Mouse (Mus musculus) heart, embryonic 14.5 days (tissue): ENCODE measurements around the gene Efnb2. TPM values are rescaled to one million over a fixed set of nuclear protein-coding genes. Genes with fewer than 3 reads are reported as not detected.

ENCODE experiments used
- ATAC-seq: fragments of 200-750 bp; cut with Nextera tagmentation; 2 replicates; pipeline ENCODE4 v1.8.0; 2017; ENCODE audit warnings: low read depth, moderate TSS enrichment; ENCODE audit not compliant: insufficient number of reproducible peaks, insufficient read depth, low FRiP score
- H3K27ac ChIP-seq, 2 experiments: fragments of 200-500 bp in 1 of 2; fragments of 300-500 bp in 1 of 2; sonication (generic) in 1 of 2; replicated peaks in 1 of 2; 2 replicates each; pipeline ENCODE4 v1.5.1; 2012 to 2014; ENCODE audit warnings: low read depth in 2 of 2, low read length in 2 of 2, control low read depth in 1 of 2, mild to moderate bottlenecking in 1 of 2, mixed read lengths in 1 of 2; ENCODE audit not compliant: control insufficient read depth in 1 of 2, insufficient read depth in 1 of 2
- H3K27me3 ChIP-seq: fragments of 300-500 bp; sonication (generic); 2 replicates; pipeline ENCODE4 v1.6.1; 2014; ENCODE audit warnings: mild to moderate bottlenecking, low read length, control low read depth; ENCODE audit not compliant: control insufficient read depth, insufficient read depth
- H3K36me3 ChIP-seq: fragments of 300-500 bp; sonication (generic); 2 replicates; pipeline ENCODE4 v1.6.1; 2014; ENCODE audit warnings: mild to moderate bottlenecking, control low read depth, low read length, mixed read lengths; ENCODE audit not compliant: control insufficient read depth, insufficient read depth
- H3K4me1 ChIP-seq, 2 experiments: fragments of 200-500 bp in 1 of 2; fragments of 300-500 bp in 1 of 2; sonication (generic) in 1 of 2; 2 replicates each; pipeline ENCODE4 v1.6.1; 2012 to 2014; ENCODE audit warnings: low read length in 2 of 2, control low read depth in 1 of 2, mixed read lengths in 1 of 2; ENCODE audit not compliant: control insufficient read depth in 2 of 2, insufficient read depth in 2 of 2
- H3K4me2 ChIP-seq: fragments of 300-500 bp; sonication (generic); 2 replicates; pipeline ENCODE4 v1.6.1; 2014; ENCODE audit warnings: mild to moderate bottlenecking, low read length
- H3K4me3 ChIP-seq, 2 experiments: fragments of 200-500 bp in 1 of 2; fragments of 300-500 bp in 1 of 2; sonication (generic) in 1 of 2; 2 replicates each; pipeline ENCODE4 v1.5.1; 2012 to 2014; ENCODE audit warnings: low read length in 2 of 2, mild to moderate bottlenecking in 2 of 2, control low read depth in 1 of 2, low read depth in 1 of 2, moderate library complexity in 1 of 2; ENCODE audit not compliant: control insufficient read depth in 1 of 2, insufficient read depth in 1 of 2
- H3K9ac ChIP-seq: fragments of 300-500 bp; sonication (generic); 2 replicates; pipeline ENCODE4 v1.6.1; 2014; ENCODE audit warnings: mild to moderate bottlenecking, low read length
- H3K9me3 ChIP-seq: fragments of 300-500 bp; sonication (generic); 2 replicates; pipeline ENCODE4 v1.6.1; 2016; ENCODE audit warnings: low read length, control low read depth; ENCODE audit not compliant: control insufficient read depth
- WGBS: fragments of 180-500 bp; shearing (Covaris S2); extraction: QIAGEN DNeasy Blood & Tissue Kit; methylation state at CpG from one replicate; pipeline ENCODE4 v1.1.7; 2014; 5-methylcytosine and 5-hydroxymethylcytosine counted together
- microRNA-seq: library from miRNA; unstranded; fragments of <30 nt; microRNA quantifications from one replicate; pipeline ENCODE4, GENCODE M21; 2016
- polyA plus RNA-seq: library from polyadenylated mRNA; unstranded; fragments of >200 nt; fragmentation: Nextera tagmentation; extraction: Ambion mirVana; gene quantifications from 2 replicates; pipeline ENCODE4 v1.2.1, GENCODE M21; 2014

The Efnb2 gene
- polyA plus RNA-seq, 1 experiment from 2014 or later: 18.7 TPM

DNA sequence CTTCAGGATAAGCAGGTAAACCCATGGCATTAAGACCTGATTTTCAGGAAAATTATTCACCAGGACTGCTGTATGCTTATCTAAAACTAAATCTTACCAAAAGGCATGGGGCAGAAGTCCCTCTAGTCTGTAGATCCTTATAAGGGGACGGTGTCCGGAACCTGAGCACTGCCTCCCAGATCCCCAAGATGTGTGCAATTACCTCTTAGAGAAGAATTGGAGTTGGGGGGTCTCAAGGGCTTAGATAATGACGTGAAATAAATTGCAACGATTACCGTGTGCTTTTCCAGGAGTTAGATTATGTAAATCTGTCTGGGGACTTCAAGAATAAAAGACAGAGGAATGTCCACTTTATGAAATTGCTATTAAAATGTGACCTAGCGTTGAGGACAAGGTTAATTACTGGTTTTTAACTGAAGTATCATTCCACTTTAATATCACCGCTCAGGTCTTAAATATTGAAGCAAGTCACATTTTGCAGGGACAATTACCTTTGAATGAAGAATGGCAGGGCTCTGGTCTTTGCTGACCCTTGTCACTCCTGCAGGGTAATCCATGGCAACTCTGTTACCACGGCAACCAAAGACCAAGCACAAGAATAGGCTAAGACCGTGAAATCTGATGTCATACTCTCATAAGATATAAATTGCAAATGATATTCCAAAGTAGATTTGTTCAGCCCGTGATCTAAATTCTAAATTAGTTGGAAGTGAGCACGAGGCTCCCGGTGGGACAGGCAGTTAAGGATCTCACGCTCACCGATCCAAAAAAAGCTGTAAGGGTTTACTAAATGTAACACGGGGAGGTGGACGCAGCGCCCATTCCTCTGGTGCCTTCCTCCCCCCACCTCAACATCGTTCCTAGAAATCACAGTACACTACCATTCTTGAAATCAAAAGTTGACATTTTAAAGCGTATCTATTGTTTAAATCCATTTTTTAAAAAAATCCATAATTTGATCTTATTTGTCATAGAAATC lies 86.2 kb downstream of the Efnb2 start:
- ATAC-seq: no peak
- 86% methylated on average over 19 of the region's 19 CpGs for WGBS
- Histone ChIP-seq H3K4me3 (no peak overlapping the region), H3K4me1 (peaks cover 0 to 9% of the 10 kb centered on the region in 2 experiments; a peak in 3 of 4 replicates), H3K4me2 (no peak overlapping the region), H3K27ac (no peak overlapping the region), H3K9ac (no peak overlapping the region), H3K36me3 (no peaks in the 10 kb centered on the region), H3K9me3 (no peaks in the 10 kb centered on the region), H3K27me3 (no peaks in the 10 kb centered on the region)

DNA sequence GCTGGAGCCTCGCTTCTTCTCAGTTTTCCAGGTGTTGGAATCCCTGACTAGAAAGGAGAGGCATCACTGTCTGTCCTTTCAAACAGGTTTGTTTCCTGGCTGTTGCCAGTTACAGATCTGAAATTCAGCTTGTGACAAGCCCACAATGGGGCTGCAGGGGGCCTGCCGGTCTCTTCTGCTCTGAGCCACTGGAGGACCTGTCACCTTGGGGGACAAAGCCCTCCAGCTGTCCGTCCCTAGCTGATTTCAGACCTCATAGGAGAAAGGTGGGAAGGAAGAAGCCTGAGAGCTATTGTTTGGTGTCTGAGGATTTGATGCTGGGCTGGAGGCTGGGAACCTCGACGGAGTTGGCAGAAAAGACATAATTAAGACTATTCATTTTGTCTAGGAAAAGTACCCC lies 88.8 kb downstream of the Efnb2 start:
- Histone ChIP-seq H3K27ac (no peak overlapping the region), H3K36me3 (no peaks in the 10 kb centered on the region), H3K4me2 (no peak overlapping the region), H3K4me1 (peaks cover 0 to 9% of the 10 kb centered on the region in 2 experiments; a peak in 3 of 4 replicates), H3K9me3 (no peaks in the 10 kb centered on the region), H3K27me3 (no peaks in the 10 kb centered on the region), H3K9ac (no peak overlapping the region), H3K4me3 (no peak overlapping the region)
- 40% methylated on average over 5 of the region's 5 CpGs for WGBS
- ATAC-seq: no peak

DNA sequence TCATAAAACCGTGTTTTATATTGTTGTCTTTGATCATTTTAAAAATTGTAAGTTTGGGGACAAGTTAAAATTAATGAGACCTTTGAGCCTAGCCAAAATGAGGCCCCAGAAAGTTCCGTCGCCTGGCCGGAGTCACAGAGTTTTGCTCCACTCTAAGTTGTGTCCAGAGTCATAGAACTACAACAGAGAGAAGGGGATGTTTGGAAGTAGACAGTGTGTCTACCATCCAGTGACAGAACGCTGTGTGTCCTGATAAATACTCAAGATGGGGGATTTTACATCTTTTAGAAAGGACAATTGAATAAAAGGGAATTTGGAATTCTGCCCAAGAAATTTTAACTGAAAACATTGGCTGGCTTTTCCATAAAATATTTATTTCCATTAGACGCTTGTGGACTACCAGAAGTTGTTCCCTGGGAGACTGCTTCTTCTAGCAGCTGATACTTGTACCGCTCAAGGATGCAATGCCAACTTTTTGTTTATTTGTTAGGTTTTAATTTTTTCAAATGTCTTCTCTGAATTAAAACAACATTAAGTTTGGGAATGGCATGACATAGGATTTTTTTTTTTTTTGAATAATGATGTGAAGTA lies 89.3 kb downstream of the Efnb2 start:
- ATAC-seq: no peak

DNA sequence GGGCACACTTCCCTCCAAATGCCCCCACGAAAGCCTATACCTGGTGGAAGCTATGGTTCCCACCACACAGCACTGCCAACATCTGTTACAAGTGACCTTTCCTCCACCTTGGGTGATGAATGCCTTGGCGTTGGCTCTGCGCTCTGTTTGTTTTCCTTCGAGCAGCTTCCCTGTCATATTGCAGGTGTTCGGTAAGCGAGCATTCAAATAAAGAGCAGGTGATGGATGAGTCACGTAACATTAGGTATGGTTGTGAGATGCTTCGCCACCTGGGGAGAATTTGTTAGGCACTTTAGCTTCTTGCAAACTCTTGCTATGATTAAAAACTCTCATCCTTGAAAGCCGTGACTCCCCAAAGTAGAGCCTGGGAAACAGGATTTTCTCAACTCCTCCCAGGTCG lies 91.8 kb downstream of the Efnb2 start:
- Histone ChIP-seq H3K36me3 (no peaks in the 10 kb centered on the region), H3K27ac (no peak overlapping the region), H3K4me2 (no peak overlapping the region), H3K27me3 (no peaks in the 10 kb centered on the region), H3K4me3 (no peak overlapping the region), H3K4me1 (no peaks in the 10 kb centered on the region), H3K9me3 (no peaks in the 10 kb centered on the region), H3K9ac (no peak overlapping the region)
- no peak for ATAC-seq
- 89% methylated on average over 10 of the region's 10 CpGs for WGBS

More for the DNA sequence above, 89.3 kb downstream of the Efnb2 start:
- Histone ChIP-seq H3K9me3 (no peaks in the 10 kb centered on the region), H3K27ac (no peak overlapping the region), H3K4me3 (no peak overlapping the region), H3K36me3 (no peaks in the 10 kb centered on the region), H3K27me3 (no peaks in the 10 kb centered on the region), H3K9ac (no peak overlapping the region), H3K4me2 (no peak overlapping the region), H3K4me1 (peaks cover 0 to 9% of the 10 kb centered on the region in 2 experiments; a peak in 3 of 4 replicates)
- WGBS: 92% methylated on average over 7 of the region's 7 CpGs

DNA sequence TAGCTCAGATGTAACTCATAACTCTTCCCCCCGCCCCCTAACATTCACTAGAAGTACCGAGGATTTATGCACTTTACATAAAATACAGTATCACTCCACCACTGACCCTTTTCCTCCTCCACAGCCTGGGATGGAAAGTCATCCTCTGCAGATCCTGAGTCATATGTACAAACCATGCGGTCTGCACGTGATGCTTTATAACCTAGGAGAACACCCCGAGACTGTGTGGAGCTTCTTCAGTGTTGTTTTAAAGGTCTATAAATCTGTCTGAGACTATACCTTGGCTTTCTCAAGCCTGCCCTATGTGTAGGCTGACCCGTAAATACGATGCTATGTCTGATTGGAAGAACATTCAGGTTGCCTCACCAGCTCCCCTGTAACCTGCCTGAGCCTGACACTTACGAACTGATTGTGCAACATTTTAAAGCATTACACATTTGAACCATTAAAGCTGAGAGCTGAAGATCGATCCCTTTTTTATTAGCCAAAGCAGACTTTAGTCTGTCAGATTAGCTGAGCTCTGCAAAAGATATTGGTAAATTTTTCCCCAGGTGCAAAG lies 92.7 kb downstream of the Efnb2 start:
- H3K9me3 ChIP-seq: no peaks in the 10 kb centered on the region
- no peaks in the 10 kb centered on the region for H3K27me3 ChIP-seq
- H3K4me1 ChIP-seq: no peaks in the 10 kb centered on the region
- H3K27ac ChIP-seq: no peak overlapping the region
- H3K36me3 ChIP-seq: no peaks in the 10 kb centered on the region
- ATAC-seq: no peak
- 85% methylated on average over 9 of the region's 9 CpGs for WGBS
- no peak overlapping the region for H3K4me3 ChIP-seq
- H3K9ac ChIP-seq: no peak overlapping the region
- no peak overlapping the region for H3K4me2 ChIP-seq

Small RNAs within 50 kb of the gene (microRNA-seq; reads per million reads assigned to microRNA genes)
- gene Mir7654: 7.3 reads per million, percentile 19 among the genes with 10 or more reads in this experiment

Other genes starting within 250 kb of the Efnb2 start
- gene Arglu1, start 29.3 kb upstream of the Efnb2 start, polyA plus RNA-seq: 87.1 and 92.6 TPM in 2 replicates